Mouse (Mus musculus) layer of hippocampus, postnatal 10 days (tissue): ENCODE results near the gene Slc25a40. TPM values are rescaled to one million over a fixed set of nuclear protein-coding genes. Genes with fewer than 3 reads are reported as not detected.

Experiments used
- DNase-seq, 2 experiments: peaks; one replicate each; pipeline ENCODE4 v3.0.0; 2021; ENCODE audit warnings: low spot score in 2 of 2
- long read RNA-seq: library from polyadenylated mRNA; stranded (forward); transcript quantifications from one replicate; pipeline ENCODE4 v2.0.0, GENCODE M21; 2023
- total RNA-seq, 2 experiments: library from RNA; stranded (reverse); gene quantifications; 2 replicates each; pipeline ENCODE4 v1.2.3; 2021

Slc25a40 gene
- 10 to 100 TPM; 10.2 to 11.2 TPM for total RNA-seq
- long read RNA-seq, partial matches to known transcripts: 2 of 11 reads
- long read RNA-seq, other reads (novel, unspliced or antisense): 5 of 11 reads

- peak; percentile 88 to 93 for DNase-seq
Observed at GRCm38 (mm10) chr5:8422157-8422931, at the start of gene Slc25a40, which contains the start of gene Dbf4. TSS of gene Slc25a40 (plus strand) at chr5:8422850. TSS of gene Dbf4 (minus strand) at chr5:8422716.

- no peak for DNase-seq
Observed at GRCm38 (mm10) chr5:8373415-8373814, 49.2 kb upstream of the Slc25a40 start.

DNA sequence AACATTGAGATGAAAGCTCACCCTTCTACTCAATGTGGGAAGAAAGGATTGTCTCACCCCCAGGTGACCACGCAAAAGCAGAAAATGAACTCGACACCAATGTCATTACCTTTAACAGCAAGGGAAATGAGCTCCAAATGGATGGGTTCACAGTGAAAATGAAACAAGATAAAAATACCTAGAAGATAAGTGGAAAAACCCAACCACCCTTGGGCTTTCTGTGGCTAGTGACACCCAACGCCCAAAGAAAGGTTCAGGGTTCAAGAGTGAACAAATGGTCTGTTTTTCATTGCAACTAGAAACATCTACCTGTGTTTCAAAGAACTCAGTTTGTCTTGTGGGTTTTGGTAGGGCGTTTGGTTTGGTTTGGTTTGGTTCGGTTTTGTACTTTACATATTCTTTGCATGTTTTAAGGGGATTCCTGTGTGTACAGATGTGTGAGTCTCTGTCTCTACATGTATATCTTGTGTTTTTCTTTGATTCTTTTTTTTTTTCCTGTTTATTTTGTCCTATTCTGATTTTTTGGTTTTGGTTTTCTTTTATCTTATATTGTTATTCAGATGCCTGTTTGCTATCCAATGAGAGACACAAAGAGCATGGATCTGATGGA is 48.2 kb upstream of the Slc25a40 start:
- DNase-seq: no peak

DNA sequence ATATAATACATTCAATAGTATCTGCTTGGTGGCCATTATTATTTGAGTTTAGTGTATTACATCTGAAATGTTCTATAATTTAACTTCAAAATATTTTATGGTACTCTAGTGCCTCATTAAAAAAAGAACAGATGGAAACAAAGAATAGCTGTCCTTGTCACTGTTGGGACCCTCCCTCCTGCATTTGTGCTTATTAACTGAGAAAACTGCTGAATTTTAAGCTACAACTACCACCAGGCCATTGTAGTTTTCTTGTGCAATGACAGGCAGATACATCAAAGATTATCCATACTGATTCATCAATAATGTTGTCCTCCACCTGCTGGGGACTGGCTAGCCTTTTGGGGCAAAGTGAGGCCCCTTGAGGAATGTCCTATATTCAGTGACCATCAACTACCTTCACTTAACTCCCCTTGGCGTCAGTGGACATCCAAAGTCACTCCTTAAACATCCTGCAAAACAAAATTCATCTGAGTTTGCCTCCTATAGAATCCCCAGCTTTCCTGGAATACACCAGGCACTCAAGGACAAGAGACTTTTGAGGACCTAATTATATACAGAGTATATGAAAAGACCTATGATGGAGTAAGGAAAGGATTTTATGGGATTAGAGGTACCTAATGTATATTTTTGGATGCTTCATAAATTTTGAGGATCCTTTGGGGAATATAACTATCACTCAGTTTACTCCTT is 28.6 kb upstream of the Slc25a40 start:
- DNase-seq: no peak

GRCm38 (mm10) chr5:8397587-8398249 is 24.9 kb upstream of the Slc25a40 start:
- no peak for DNase-seq

DNA sequence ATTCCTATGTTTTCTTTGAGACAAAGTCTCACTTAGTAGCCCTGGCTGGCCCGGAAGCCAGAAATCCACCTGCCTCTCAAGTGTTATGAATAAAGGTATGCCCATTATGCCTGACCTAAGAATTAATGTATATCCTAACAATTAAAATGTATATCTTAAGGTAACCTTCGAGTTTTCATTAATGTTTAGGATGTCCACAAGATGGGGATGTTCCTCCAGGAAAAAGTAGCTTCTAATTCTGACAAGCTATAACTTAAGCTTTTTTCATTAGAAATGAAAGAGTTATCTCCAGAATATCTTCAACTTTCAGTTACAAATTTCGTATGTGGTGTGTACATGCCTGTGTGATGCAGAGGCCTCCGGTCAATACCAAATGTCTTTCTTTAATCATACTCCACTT is 13.9 kb upstream of the Slc25a40 start:
- no peak for DNase-seq

GRCm38 (mm10) chr5:8416683-8417413 is 5.8 kb upstream of the Slc25a40 start:
- DNase-seq: no peak

DNA sequence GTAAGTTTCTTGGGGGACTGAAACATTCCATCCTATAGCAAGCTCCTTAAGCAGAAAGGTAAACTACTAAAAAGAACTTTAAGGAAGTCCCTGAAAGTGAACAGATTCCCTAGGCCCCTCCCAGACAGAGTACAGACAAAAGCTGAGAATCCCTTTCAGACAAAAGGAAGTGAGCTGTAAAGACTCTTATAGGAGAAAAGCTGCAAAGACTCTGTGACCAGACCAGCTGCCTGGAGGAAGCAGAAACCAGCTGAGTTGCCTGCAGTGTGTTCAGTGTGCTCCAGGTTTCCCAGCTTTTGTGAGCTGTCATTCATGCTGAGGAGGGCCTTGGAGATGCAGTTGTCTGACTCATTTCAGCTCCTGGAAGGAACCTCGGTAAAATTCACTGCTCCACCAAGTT is 5.2 kb upstream of the Slc25a40 start:
- no peak for DNase-seq

- DNase-seq: no peak
Observed at GRCm38 (mm10) chr5:8421424-8421823, 1.2 kb upstream of the Slc25a40 start.

DNA sequence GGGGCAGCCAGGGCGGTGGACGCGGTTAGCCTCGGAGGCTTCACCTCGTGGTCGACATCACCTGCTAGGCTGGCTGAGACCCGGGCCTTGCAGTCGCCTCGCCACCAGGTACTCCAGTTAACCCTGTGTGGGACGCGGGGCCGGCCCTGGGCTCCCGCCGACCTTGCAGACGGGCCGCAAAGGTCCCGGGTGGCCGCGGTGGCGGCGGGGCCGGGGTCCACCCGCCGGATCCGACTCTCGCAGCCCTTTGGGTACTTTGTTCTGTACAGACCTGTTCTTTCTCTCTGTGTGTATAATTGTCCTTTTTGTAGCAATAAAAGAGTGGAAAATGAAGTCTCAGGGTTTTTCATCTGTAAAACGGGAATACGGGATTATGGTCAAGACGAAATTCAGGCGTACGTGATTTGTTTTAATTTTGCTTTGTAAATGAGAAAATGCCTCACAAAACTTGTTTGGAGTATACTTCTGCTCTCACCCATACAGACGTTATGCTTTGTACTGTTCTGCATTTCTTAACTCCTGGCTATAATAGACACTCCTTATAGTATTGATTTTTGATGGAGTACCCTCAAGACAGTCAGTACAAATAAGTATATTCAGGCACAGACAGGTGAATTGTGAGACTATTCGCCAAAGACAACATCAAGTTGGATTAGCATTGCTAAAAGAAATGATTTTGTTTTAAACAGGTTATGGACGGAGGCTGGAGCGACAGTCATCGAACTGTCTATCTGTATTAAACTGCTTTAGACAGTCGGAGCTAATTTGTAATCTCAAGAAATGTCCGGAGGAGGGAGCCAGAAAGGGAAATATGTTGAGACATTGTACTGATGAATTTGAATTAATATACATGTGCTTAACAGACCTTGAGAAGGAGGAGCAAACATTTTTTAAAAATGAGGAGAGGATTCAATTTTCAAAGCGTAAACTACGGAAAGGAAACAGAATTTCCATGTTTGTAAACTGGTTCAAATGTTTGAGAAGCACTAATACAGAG is 580 bp downstream of the Slc25a40 start:
- DNase-seq: no peak

- no peak for DNase-seq
Observed at GRCm38 (mm10) chr5:8424116-8424515, 1.5 kb downstream of the Slc25a40 start.

DNA sequence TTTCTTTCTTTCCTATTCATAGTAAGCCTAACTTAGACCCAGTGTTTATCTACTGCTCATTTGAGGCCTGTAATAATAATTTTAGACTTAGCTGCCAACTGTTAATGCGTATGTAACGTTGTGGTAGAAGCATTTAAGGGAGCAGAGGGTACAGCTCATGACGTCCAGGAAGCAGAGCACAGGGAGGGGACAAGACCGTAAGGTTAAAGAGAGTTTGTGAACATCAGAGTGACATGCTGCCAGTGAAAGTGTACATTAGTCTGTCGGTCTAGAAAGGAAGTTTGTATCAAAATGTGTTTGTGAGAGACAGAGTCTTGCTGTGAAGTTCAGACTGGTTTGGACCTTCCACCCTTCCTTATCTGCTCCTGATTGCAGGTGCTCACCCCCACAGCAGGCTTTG is 3.2 kb downstream of the Slc25a40 start:
- no peak for DNase-seq

DNA sequence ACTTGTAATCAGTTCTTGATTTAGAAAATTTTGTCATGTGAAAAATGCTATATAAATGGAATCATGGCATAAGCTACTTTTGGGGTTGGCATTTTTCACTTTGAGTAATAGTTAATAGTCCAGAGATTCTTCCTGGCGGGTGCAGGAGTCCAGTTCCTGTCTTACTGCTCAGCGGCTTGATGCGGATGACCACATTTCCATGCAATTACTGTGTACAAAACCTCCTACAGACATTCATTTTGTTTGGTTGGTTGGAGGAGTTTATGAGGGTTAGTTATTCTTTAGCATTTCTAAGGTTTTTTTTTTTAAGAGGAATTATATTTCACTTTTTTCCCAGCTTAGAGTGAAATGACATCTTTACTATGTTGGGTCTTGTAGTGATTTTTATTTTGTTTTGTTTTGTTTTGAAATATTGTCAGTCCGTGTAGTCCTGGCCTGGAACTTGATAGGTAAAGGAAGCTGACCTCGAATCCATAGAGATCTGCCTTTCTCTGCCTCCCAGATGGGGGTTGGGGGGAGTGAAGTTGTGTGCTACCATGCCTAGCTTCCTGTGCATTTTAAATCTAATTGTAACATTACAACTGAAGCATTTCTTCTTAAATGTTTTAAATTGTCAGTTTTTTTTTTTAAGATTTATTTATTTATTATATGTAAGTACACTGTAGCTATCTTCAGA is 15.0 kb downstream of the Slc25a40 start:
- no peak for DNase-seq

DNA sequence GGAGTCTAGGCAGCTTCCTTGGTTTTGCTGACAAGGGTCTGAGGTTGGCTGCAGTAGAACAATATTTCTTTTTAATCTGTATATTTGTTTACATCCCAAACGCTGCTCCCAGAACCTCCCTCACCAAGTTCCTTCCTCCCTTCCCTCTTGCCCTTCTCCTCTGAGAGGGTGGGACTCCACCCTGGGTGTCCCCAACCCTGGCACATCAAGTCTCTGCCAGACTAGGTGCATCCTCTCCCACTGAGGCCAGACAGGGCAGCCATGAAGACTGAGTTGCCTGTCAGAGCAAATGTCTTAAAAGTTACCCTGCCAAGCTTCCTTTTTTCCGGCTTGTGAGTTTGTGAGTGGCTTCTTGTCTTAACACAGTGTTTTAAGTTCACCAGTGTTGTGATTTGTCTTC is 16.4 kb downstream of the Slc25a40 start:
- DNase-seq: no peak

DNA sequence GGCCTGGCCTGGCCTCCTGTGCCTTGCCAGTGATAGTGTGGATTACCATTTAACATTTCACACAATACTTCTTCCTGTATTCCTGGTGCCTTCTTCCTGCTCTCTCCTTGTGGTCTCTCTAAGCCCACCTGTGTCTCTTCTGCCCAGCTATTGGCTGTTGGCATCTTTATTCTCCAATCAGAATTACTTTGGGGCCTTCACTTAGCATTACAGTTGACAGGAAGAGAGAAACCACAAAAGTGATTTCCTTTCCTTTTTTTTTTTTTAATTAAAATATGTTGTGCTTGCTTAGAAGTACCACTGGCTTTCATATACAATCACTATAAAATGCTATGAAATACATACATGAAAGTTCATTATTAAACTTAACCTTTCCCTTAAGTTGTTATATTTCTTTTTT is 32.9 kb downstream of the Slc25a40 start:
- no peak for DNase-seq

DNA sequence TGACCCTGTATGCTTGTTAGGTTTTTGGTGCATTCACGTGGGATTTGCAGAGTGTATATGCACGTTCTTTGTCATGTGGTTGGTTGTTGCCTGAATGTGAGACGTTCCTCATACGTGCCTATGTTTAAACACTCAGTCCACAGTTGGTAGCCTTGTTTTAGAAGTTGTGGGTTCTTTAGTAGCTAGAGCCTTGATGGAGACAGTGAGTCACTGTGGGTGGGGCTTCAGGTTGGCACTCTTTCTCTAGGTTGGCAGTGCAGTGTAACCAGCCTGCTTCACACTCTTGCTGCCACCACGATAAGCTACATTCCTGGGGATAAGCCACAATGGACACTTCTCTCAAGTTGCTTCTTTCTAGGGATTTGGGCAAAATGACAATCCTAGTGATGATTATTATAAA is 33.9 kb downstream of the Slc25a40 start:
- DNase-seq: no peak

GRCm38 (mm10) chr5:8487989-8488700 is 65.5 kb downstream of the Slc25a40 start:
- DNase-seq: no peak

DNA sequence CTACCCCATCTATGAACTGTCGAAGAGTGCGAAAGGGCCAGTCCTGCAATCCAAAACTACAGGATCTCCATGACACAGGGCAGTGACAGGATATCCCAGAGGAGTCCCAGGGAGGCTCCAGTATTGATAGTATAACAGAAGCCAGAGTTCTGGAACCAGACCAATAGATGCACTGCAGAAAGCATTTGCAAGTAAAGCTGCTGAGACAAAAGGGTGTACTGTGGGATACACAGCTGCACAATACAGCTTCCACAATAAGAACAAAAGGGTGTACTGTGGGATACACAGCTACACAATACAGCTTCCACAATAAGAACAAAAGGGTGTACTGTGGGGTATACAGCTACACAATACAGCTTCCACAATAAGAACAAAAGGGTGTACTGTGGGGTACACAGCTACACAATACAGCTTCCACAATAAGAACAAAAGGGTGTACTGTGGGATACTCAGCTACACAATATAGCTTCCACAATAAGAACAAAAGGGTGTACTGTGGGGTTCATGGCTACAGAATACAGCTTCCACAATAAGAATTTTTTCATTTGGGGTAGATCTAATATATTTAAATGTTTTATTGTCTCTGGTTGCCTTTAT is 66.1 kb downstream of the Slc25a40 start:
- no peak for DNase-seq
